Mouse (Mus musculus): ENCODE data around the gene Zswim3. TPM values are rescaled to one million over a fixed set of nuclear protein-coding genes. Genes with fewer than 3 reads are reported as not detected.

Zswim3 gene
- polyA plus RNA-seq, 1 experiment from 2014 or later, result 6.4 TPM

DNA sequence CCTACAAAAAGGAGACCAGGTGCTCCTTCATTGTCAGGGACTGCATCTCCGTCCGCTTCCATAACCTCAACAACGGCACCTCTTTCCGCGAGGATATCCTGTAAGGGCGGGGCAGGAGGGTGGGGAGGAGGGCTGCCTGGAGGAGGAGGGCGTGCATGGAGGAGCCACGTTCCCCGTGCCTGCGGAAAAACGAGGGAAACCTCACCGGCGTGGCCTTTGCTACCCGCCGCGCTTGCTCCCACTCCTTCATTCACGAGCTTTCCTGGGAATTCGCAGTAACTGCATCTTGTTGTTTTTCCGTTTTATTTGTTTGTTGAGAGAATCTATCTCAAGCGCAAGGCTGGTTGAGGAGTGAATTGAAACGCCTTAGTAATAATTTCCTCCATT lies 427 bp downstream of the Zswim3 start:
- Histone ChIP-seq H3K9me3 (ENCODE audit: control insufficient read depth, low read length) (no peaks in the 10 kb centered on the region), H3K9ac (ENCODE audit: low read depth, low read length) (peak overlapping the region; percentile 78), H3K4me1 (ENCODE audit: control insufficient read depth, insufficient read depth, low read length) (peaks cover 13% of the 10 kb centered on the region; the same call in 1 of the 2 replicates), H3K27ac (replicated peaks; ENCODE audit: low read depth, low read length) (peak overlapping the region; percentile 64; the same call in 1 of the 2 replicates), H3K27me3 (replicated peaks; ENCODE audit: control insufficient read depth, insufficient read depth, low read length) (no peaks in the 10 kb centered on the region), H3K4me3 (ENCODE audit: low read depth, low read length) (peak overlapping the region; percentile 76), H3K36me3 (ENCODE audit: control insufficient read depth, insufficient read depth, low read length) (peaks cover 18% of the 10 kb centered on the region; the same call in 1 of the 2 replicates), H3K4me2 (ENCODE audit: low read depth, low read length) (peak overlapping the region; percentile 82)
- peak; percentile 44 for ATAC-seq (ENCODE audit: low read depth)
- DNase-seq (ENCODE audit: low spot score), result no peak
- 3% methylated on average over 14 of the region's 21 CpGs for WGBS

DNA sequence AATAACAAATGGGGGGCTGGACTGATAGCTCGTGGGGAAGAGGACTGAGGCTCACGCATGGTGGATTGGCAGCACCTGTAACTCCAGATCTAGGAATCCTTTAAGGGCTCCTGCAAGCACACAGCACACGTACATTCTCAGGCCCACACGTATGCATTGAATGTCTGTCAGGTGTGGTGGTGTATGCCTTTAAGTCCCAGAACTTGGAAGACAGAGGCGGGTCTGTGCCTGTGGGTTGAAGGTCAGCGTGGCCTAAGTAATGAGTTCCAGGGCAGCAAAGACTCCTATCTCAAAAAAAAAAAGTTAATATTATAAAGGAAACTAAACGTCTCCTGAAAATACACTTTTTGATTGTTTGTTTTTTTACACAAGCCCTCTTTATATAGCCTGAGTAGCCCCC lies 1.7 kb downstream of the Zswim3 start:
- 64% methylated on average over 7 of the region's 7 CpGs for WGBS
- ATAC-seq (ENCODE audit: low read depth), result no peak
- no peak overlapping the region for H3K4me2 ChIP-seq (ENCODE audit: low read depth, low read length)
- H3K4me1 ChIP-seq (ENCODE audit: control insufficient read depth, insufficient read depth, low read length), result peaks cover 13% of the 10 kb centered on the region; the same call in 1 of the 2 replicates
- 0 out of 2 replicates have a peak overlapping the region, but pooled peaks have one; percentile 5 for H3K9ac ChIP-seq (ENCODE audit: low read depth, low read length)
- no peak for DNase-seq (ENCODE audit: low spot score)
- no peaks in the 10 kb centered on the region for H3K9me3 ChIP-seq (ENCODE audit: control insufficient read depth, low read length)
- no peak overlapping the region for H3K27ac ChIP-seq (replicated peaks; ENCODE audit: low read depth, low read length)
- H3K36me3 ChIP-seq (ENCODE audit: control insufficient read depth, insufficient read depth, low read length), result 0 out of 2 replicates have a peak, but pooled peaks cover 6% of the 10 kb centered on the region
- no peak overlapping the region for H3K4me3 ChIP-seq (ENCODE audit: low read depth, low read length)
- no peaks in the 10 kb centered on the region for H3K27me3 ChIP-seq (replicated peaks; ENCODE audit: control insufficient read depth, insufficient read depth, low read length)

- WGBS, result 48% methylated on average over 2 of the region's 2 CpGs
- no peak overlapping the region for H3K27ac ChIP-seq (replicated peaks; ENCODE audit: low read depth, low read length)
Observed at GRCm38 (mm10) chr2:164813557-164813956, 8.7 kb downstream of the Zswim3 start.

DNA sequence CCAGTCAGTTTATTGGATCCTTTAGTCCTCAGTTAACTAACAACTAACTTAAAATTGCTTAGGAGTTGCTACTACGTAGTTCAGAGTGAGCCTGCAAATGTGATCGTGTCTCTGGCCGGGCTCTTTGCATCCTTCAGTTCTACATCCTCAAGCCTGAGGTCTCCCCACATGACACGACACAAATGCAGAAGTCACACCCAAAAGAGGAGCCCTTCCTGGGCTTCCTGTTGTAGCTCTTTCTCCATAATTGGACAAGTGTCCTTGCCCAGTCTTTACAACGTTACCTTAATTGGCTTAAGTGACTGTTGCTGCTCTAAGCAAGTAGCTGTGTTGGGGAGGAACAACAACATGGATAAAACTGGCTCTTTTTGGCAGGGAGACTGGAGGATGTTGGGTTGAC lies 10.4 kb downstream of the Zswim3 start:
- H3K27ac ChIP-seq (replicated peaks; ENCODE audit: low read depth, low read length), result no peak overlapping the region
- H3K4me1 ChIP-seq (ENCODE audit: control insufficient read depth, insufficient read depth, low read length), result no peaks in the 10 kb centered on the region
- DNase-seq (ENCODE audit: low spot score) (no peak), ATAC-seq (ENCODE audit: low read depth) (no peak)
- no peak overlapping the region for H3K4me3 ChIP-seq (ENCODE audit: low read depth, low read length)
- WGBS, result 89% methylated on average over 5 of the region's 5 CpGs
- no peak overlapping the region for H3K4me2 ChIP-seq (ENCODE audit: low read depth, low read length)
- no peak overlapping the region for H3K9ac ChIP-seq (ENCODE audit: low read depth, low read length)
- H3K36me3 ChIP-seq (ENCODE audit: control insufficient read depth, insufficient read depth, low read length), result peaks cover 1% of the 10 kb centered on the region; the same call in 1 of the 2 replicates
- no peaks in the 10 kb centered on the region for H3K9me3 ChIP-seq (ENCODE audit: control insufficient read depth, low read length)
- no peaks in the 10 kb centered on the region for H3K27me3 ChIP-seq (replicated peaks; ENCODE audit: control insufficient read depth, insufficient read depth, low read length)

More at GRCm38 (mm10) chr2:164813557-164813956, 8.7 kb downstream of the Zswim3 start:
- H3K9ac ChIP-seq (ENCODE audit: low read depth, low read length), result no peak overlapping the region
- no peak overlapping the region for H3K4me2 ChIP-seq (ENCODE audit: low read depth, low read length)
- no peaks in the 10 kb centered on the region for H3K4me1 ChIP-seq (ENCODE audit: control insufficient read depth, insufficient read depth, low read length)
- H3K9me3 ChIP-seq (ENCODE audit: control insufficient read depth, low read length), result no peaks in the 10 kb centered on the region
- ATAC-seq (ENCODE audit: low read depth) (no peak), DNase-seq (ENCODE audit: low spot score) (no peak)
- no peak overlapping the region for H3K4me3 ChIP-seq (ENCODE audit: low read depth, low read length)
- H3K36me3 ChIP-seq (ENCODE audit: control insufficient read depth, insufficient read depth, low read length), result 0 out of 2 replicates have a peak, but pooled peaks cover 5% of the 10 kb centered on the region
- no peaks in the 10 kb centered on the region for H3K27me3 ChIP-seq (replicated peaks; ENCODE audit: control insufficient read depth, insufficient read depth, low read length)

- no peaks in the 10 kb centered on the region for H3K27me3 ChIP-seq (replicated peaks; ENCODE audit: control insufficient read depth, insufficient read depth, low read length)
- H3K4me2 ChIP-seq (ENCODE audit: low read depth, low read length), result no peak overlapping the region
- DNase-seq (ENCODE audit: low spot score), result no peak
Observed at GRCm38 (mm10) chr2:164815821-164816220, 10.9 kb downstream of the Zswim3 start.

DNA sequence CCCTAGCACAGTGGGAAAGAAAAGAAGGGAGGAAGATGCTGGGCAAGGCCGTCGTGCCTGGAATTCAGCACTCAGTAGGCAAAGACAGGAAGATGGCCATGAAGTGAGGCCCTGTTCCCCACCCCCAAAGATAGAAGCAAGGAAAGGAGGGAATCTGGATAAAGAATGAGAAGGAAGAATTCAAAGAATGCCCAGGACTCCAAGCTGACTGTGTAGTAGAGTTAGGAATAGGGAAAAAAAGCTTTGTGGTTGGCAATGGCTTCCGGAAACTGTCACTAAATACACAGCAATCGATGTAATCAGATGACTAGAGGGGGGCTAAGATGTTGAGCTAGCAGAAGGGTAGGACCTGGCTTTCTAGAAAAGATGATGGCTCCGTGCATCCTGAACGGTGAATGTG lies 12.3 kb downstream of the Zswim3 start:
- Histone ChIP-seq H3K36me3 (ENCODE audit: control insufficient read depth, insufficient read depth, low read length) (peaks cover 13% of the 10 kb centered on the region), H3K4me2 (ENCODE audit: low read depth, low read length) (no peak overlapping the region), H3K9ac (ENCODE audit: low read depth, low read length) (no peak overlapping the region), H3K27ac (replicated peaks; ENCODE audit: low read depth, low read length) (no peak overlapping the region), H3K4me1 (ENCODE audit: control insufficient read depth, insufficient read depth, low read length) (no peaks in the 10 kb centered on the region), H3K27me3 (replicated peaks; ENCODE audit: control insufficient read depth, insufficient read depth, low read length) (no peaks in the 10 kb centered on the region), H3K4me3 (ENCODE audit: low read depth, low read length) (no peak overlapping the region), H3K9me3 (ENCODE audit: control insufficient read depth, low read length) (no peaks in the 10 kb centered on the region)
- WGBS, result 80% methylated on average over 6 of the region's 6 CpGs
- ATAC-seq (ENCODE audit: low read depth) (no peak), DNase-seq (ENCODE audit: low spot score) (no peak)

More at GRCm38 (mm10) chr2:164815821-164816220, 10.9 kb downstream of the Zswim3 start:
- Histone ChIP-seq H3K4me1 (ENCODE audit: control insufficient read depth, insufficient read depth, low read length) (no peaks in the 10 kb centered on the region), H3K36me3 (ENCODE audit: control insufficient read depth, insufficient read depth, low read length) (peaks cover 6% of the 10 kb centered on the region; the same call in 1 of the 2 replicates), H3K9me3 (ENCODE audit: control insufficient read depth, low read length) (no peaks in the 10 kb centered on the region), H3K27ac (replicated peaks; ENCODE audit: low read depth, low read length) (no peak overlapping the region), H3K4me3 (ENCODE audit: low read depth, low read length) (no peak overlapping the region), H3K9ac (ENCODE audit: low read depth, low read length) (no peak overlapping the region)
- ATAC-seq (ENCODE audit: low read depth), result no peak
- 94% methylated on average over 8 of the region's 8 CpGs for WGBS

GRCm38 (mm10) chr2:164817703-164818102 lies 12.8 kb downstream of the Zswim3 start:
- no peak overlapping the region for H3K4me3 ChIP-seq (ENCODE audit: low read depth, low read length)
- DNase-seq (ENCODE audit: low spot score), result peak; percentile 62
- H3K4me2 ChIP-seq (ENCODE audit: low read depth, low read length), result no peak overlapping the region
- peaks cover 13% of the 10 kb centered on the region for H3K36me3 ChIP-seq (ENCODE audit: control insufficient read depth, insufficient read depth, low read length)
- H3K27ac ChIP-seq (replicated peaks; ENCODE audit: low read depth, low read length), result no peak overlapping the region
- H3K9ac ChIP-seq (ENCODE audit: low read depth, low read length), result no peak overlapping the region
- no peak for ATAC-seq (ENCODE audit: low read depth)
- WGBS, result 54% methylated on average over 5 of the region's 5 CpGs
- H3K9me3 ChIP-seq (ENCODE audit: control insufficient read depth, low read length), result no peaks in the 10 kb centered on the region
- no peaks in the 10 kb centered on the region for H3K27me3 ChIP-seq (replicated peaks; ENCODE audit: control insufficient read depth, insufficient read depth, low read length)
- H3K4me1 ChIP-seq (ENCODE audit: control insufficient read depth, insufficient read depth, low read length), result no peaks in the 10 kb centered on the region

- no peak overlapping the region for H3K4me3 ChIP-seq (ENCODE audit: low read depth, low read length)
- no peak overlapping the region for H3K4me2 ChIP-seq (ENCODE audit: low read depth, low read length)
- H3K27ac ChIP-seq (replicated peaks; ENCODE audit: low read depth, low read length), result no peak overlapping the region
- ATAC-seq (ENCODE audit: low read depth) (no peak), DNase-seq (ENCODE audit: low spot score) (no peak)
- H3K9ac ChIP-seq (ENCODE audit: low read depth, low read length), result no peak overlapping the region
- WGBS, result 88% methylated on average over 6 of the region's 6 CpGs
- H3K9me3 ChIP-seq (ENCODE audit: control insufficient read depth, low read length), result no peaks in the 10 kb centered on the region
- H3K4me1 ChIP-seq (ENCODE audit: control insufficient read depth, insufficient read depth, low read length), result peaks cover 3% of the 10 kb centered on the region
- no peaks in the 10 kb centered on the region for H3K27me3 ChIP-seq (replicated peaks; ENCODE audit: control insufficient read depth, insufficient read depth, low read length)
- peaks cover 27% of the 10 kb centered on the region for H3K36me3 ChIP-seq (ENCODE audit: control insufficient read depth, insufficient read depth, low read length)
Observed at GRCm38 (mm10) chr2:164821060-164821459, 16.2 kb downstream of the Zswim3 start.

GRCm38 (mm10) chr2:164822636-164823165 lies 17.8 kb downstream of the Zswim3 start, which contains the start of gene Zswim1:
Zswim1 (plus strand) TSS chr2:164822686.
- ATAC-seq (ENCODE audit: low read depth) (peak; percentile 100), DNase-seq (ENCODE audit: low spot score) (peak; percentile 99)
- H3K27ac ChIP-seq (replicated peaks; ENCODE audit: low read depth, low read length), result peak within 1 kb of the TSS; percentile 79
- H3K9ac ChIP-seq (ENCODE audit: low read depth, low read length), result peak within 1 kb of the TSS; percentile 69
- peak within 1 kb of the TSS; percentile 55 for H3K4me2 ChIP-seq (ENCODE audit: low read depth, low read length)
- H3K9me3 ChIP-seq (ENCODE audit: control insufficient read depth, low read length), result no peaks in the 10 kb centered on the region
- 1% methylated on average over 32 of the region's 32 CpGs for WGBS
- peaks cover 3% of the 10 kb centered on the region for H3K4me1 ChIP-seq (ENCODE audit: control insufficient read depth, insufficient read depth, low read length)
- peaks cover 43% of the 10 kb centered on the region for H3K36me3 ChIP-seq (ENCODE audit: control insufficient read depth, insufficient read depth, low read length)
- H3K27me3 ChIP-seq (replicated peaks; ENCODE audit: control insufficient read depth, insufficient read depth, low read length), result no peaks in the 10 kb centered on the region
- peak within 1 kb of the TSS; percentile 67 for H3K4me3 ChIP-seq (ENCODE audit: low read depth, low read length)
